Mouse (Mus musculus) forebrain, embryonic 12.5 days (tissue): Measurements from ENCODE around the gene Zswim3. TPM values are rescaled to one million over a fixed set of nuclear protein-coding genes. Genes with fewer than 3 reads are reported as not detected.

Source experiments
- ATAC-seq: fragments of 200-750 bp; cut with Nextera tagmentation; 2 replicates; pipeline ENCODE4 v1.8.0; 2017; ENCODE audit warnings: moderate TSS enrichment; ENCODE audit not compliant: low FRiP score
- H3K27ac ChIP-seq: fragments of 300-500 bp; sonication (generic); 2 replicates; pipeline ENCODE4 v1.5.1; 2016; ENCODE audit warnings: mild to moderate bottlenecking
- H3K27me3 ChIP-seq: fragments of 300-500 bp; sonication (generic); 2 replicates; pipeline ENCODE4 v1.6.1; 2016; ENCODE audit warnings: mild to moderate bottlenecking
- H3K36me3 ChIP-seq: fragments of 300-500 bp; sonication (generic); replicated peaks from 2 replicates; pipeline ENCODE4 v1.6.1; 2016; ENCODE audit warnings: mild to moderate bottlenecking
- H3K4me1 ChIP-seq: fragments of 300-500 bp; sonication (generic); 2 replicates; pipeline ENCODE4 v1.6.1; 2016
- H3K4me2 ChIP-seq: fragments of 300-500 bp; sonication (generic); 2 replicates; pipeline ENCODE4 v1.6.1; 2016; ENCODE audit warnings: mild to moderate bottlenecking, moderate library complexity
- H3K4me3 ChIP-seq: fragments of 300-500 bp; sonication (generic); replicated peaks from 2 replicates; pipeline ENCODE4 v1.5.1; 2016; ENCODE audit warnings: mild to moderate bottlenecking
- H3K9ac ChIP-seq: fragments of 300-500 bp; sonication (generic); 2 replicates; pipeline ENCODE4 v1.6.1; 2016; ENCODE audit warnings: mild to moderate bottlenecking
- H3K9me3 ChIP-seq: fragments of 300-500 bp; sonication (generic); 2 replicates; pipeline ENCODE4 v1.6.1; 2016
- WGBS: fragments of 180-500 bp; shearing (Covaris S2); methylation state at CpG from one replicate; pipeline ENCODE4 v1.1.7; 2016; 5-methylcytosine and 5-hydroxymethylcytosine counted together
- polyA plus RNA-seq: library from polyadenylated mRNA; unstranded; fragments of >200 nt; fragmentation: Nextera tagmentation; extraction: Ambion mirVana; gene quantifications from 2 replicates; pipeline ENCODE4 v1.2.1, GENCODE M21; 2016

The Zswim3 gene
- polyA plus RNA-seq, 1 experiment from 2014 or later, result 10.7 TPM

DNA sequence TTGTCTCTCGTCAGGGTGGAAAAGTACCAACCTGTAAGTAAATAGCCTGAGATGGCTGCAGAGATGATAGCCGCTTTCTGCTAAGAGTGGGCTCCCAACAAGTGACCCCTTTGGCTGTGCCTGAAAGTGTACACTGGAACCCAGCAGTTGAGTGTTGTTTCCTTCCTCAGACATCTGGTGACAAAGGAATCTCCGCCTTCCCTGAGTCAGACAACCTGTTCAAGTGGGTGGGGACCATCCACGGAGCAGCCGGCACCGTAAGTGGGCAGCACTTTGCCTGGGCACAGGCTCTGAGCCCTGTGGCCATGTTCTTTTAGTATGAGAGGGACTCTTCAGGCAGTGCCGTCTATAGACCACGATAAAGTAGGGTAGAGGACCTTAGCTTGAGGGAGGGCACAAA lies 33.8 kb upstream of the Zswim3 start:
- no peak overlapping the region for H3K27ac ChIP-seq
- peaks cover 25% of the 10 kb centered on the region for H3K4me1 ChIP-seq
- H3K4me2 ChIP-seq, result peak overlapping the region; percentile 85
- H3K9ac ChIP-seq, result peak overlapping the region; percentile 83
- no peaks in the 10 kb centered on the region for H3K9me3 ChIP-seq
- no peak for ATAC-seq
- 83% methylated on average over 8 of the region's 8 CpGs for WGBS
- no peaks in the 10 kb centered on the region for H3K27me3 ChIP-seq
- H3K4me3 ChIP-seq, result peak overlapping the region; percentile 93
- peaks cover 48% of the 10 kb centered on the region for H3K36me3 ChIP-seq

DNA sequence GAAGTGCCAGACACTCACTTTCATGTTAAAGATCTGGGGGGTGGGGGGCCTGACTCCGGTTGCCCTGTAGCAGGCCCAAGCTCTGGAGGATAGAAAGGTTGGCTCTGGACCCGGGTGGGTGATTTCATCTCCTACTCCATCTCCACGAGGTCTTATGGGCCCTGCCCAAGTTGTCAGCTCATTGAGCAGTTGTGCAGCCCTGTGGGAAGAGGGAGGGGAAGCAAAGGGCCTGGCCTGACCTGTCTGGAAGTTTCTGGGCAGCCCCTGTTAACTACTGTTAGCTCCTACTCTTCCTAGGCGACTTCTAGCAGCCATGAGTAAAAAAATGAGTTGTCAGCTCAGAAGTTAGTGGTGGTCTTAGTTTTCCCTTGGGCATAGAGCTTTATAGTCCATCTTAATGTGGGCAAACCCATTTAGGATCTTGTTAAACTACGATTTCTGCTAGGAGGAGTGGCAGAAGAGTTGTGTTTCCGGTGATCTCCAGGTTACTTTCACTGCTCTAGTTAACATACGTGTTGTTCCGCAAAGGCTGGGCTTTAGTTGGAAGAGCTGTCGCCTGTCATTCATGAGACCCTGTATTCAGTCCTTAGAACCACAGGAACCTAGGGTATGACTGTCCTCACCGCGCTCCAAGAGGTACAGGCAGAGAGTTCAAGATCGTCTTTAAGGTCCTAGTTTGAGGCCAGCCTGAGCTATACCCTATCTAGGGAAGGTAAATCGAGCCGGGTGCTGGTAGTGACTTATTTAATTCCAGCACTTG lies 31.5 kb upstream of the Zswim3 start:
- Histone ChIP-seq H3K9ac (no peak overlapping the region), H3K27ac (no peak overlapping the region), H3K4me3 (no peak overlapping the region), H3K4me1 (peaks cover 25% of the 10 kb centered on the region), H3K4me2 (no peak overlapping the region), H3K36me3 (peaks cover 25% of the 10 kb centered on the region), H3K27me3 (peaks cover 4% of the 10 kb centered on the region; the same call in 1 of the 2 replicates), H3K9me3 (no peaks in the 10 kb centered on the region)
- 81% methylated on average over 14 of the region's 14 CpGs for WGBS
- ATAC-seq, result no peak

DNA sequence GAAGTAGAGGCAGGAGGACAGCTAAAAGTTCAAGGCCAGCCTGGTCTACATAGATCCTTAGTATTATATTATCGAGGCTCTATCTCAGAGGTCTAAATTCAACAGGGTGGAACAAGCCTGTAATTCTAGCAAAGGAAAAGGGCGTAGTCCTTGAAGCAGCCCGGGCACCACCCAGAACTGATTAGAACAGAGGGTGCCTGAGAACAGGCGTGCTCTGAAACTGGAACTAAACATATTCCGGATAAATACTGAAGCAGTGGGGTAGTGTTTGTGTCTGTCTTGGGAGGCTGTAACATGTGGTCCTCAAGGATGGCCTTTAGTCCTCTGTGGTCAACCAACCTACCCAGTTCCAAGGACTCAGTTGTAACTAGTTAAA lies 30.9 kb upstream of the Zswim3 start:
- Histone ChIP-seq H3K36me3 (peaks cover 24% of the 10 kb centered on the region), H3K27ac (0 out of 2 replicates have a peak overlapping the region, but pooled peaks have one; percentile 19), H3K9me3 (no peaks in the 10 kb centered on the region), H3K9ac (no peak overlapping the region), H3K4me3 (no peak overlapping the region), H3K27me3 (peaks cover 4% of the 10 kb centered on the region; the same call in 1 of the 2 replicates), H3K4me2 (no peak overlapping the region), H3K4me1 (peaks cover 25% of the 10 kb centered on the region)
- 90% methylated on average over 5 of the region's 5 CpGs for WGBS
- no peak for ATAC-seq

DNA sequence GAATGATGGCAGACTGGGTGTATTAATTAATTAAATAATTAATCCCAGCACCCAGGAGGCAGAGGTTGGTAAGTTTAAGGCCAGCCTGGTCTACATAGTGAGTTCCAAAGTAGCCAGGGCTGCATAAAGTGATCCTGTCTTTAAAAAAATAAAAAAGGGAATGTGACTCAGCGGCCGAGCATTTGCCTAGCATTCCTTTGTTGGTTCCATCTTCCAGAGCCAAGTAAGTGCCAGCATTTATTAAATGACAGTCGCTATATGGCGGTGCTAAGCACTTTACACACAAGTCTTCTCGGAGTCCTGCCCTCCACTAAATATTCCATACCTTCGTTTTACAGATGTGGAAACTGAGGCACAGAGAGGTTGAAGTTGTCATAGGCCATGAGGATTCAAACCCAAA lies 28.8 kb upstream of the Zswim3 start:
- Histone ChIP-seq H3K27me3 (peaks cover 4% of the 10 kb centered on the region; the same call in 1 of the 2 replicates), H3K4me3 (no peak overlapping the region), H3K36me3 (peaks cover 22% of the 10 kb centered on the region), H3K27ac (no peak overlapping the region), H3K9me3 (no peaks in the 10 kb centered on the region), H3K4me1 (peaks cover 13% of the 10 kb centered on the region), H3K4me2 (no peak overlapping the region), H3K9ac (no peak overlapping the region)
- WGBS, result 90% methylated on average over 6 of the region's 6 CpGs
- no peak for ATAC-seq

DNA sequence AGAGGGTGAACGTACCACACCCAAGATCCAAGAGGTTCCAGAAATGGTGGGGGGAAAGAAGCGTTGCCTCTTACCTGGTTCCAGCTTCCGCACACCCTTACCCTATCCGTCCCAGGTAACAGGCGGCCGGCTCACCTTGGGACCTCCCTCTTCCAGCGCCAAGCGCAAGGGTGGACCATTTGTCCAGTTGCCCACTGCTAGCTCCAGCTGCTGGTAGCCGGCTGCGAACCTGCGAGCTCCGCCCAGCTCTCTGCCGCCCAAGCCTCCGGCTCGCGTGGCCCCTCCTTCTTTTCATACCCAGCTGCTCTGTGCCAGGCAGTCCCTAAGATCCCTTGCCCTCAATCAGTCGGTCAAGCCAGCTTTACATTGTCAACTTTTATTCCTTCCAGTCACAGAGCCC lies 28.1 kb upstream of the Zswim3 start:
- Histone ChIP-seq H3K9me3 (no peaks in the 10 kb centered on the region), H3K36me3 (peaks cover 15% of the 10 kb centered on the region), H3K4me2 (no peak overlapping the region), H3K9ac (no peak overlapping the region), H3K27me3 (peaks cover 4% of the 10 kb centered on the region), H3K27ac (no peak overlapping the region), H3K4me1 (peaks cover 6% of the 10 kb centered on the region), H3K4me3 (no peak overlapping the region)
- 70% methylated on average over 17 of the region's 17 CpGs for WGBS
- no peak for ATAC-seq

DNA sequence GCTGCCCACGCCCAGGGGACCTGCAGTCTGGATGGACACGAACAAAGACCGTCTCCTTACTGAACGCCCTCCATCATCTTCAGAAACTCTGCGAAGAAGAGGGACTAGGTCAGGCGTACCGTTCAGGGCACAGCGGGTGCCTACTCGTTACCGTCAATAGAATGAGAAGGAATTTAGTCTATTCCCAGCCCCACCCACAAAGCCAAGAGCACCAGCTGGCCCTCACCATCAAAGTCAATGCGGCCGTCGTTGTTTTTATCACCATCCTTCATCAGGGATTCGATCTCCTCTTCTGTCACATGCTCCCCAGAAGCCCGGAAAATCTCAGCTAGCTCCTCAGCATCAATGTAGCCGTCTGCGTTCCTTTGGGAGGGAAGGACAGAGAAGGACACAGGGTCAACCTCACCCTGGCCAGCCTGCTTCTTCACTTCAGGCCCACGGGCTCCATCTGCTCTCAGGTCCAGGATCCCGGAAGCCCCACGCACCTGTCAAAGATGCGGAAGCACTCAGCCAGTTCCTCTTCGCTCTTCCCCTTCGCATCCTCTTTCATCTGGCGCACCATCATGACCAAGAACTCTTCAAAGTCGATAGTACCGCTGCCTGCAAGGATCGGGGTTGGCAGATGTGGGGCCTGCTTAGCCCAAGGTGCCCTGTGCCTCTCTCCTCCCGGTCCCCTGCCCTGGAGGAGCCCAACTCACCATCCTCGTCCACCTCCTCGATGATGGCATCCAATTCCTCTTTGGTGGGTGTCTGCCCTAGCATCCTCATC lies 27.5 kb upstream of the Zswim3 start:
- H3K4me1 ChIP-seq, result no peaks in the 10 kb centered on the region
- no peak overlapping the region for H3K4me3 ChIP-seq
- H3K9ac ChIP-seq, result no peak overlapping the region
- peaks cover 4% of the 10 kb centered on the region for H3K27me3 ChIP-seq
- H3K4me2 ChIP-seq, result no peak overlapping the region
- H3K36me3 ChIP-seq, result peaks cover 9% of the 10 kb centered on the region
- 83% methylated on average over 30 of the region's 30 CpGs for WGBS
- ATAC-seq, result no peak
- no peaks in the 10 kb centered on the region for H3K9me3 ChIP-seq
- H3K27ac ChIP-seq, result no peak overlapping the region

DNA sequence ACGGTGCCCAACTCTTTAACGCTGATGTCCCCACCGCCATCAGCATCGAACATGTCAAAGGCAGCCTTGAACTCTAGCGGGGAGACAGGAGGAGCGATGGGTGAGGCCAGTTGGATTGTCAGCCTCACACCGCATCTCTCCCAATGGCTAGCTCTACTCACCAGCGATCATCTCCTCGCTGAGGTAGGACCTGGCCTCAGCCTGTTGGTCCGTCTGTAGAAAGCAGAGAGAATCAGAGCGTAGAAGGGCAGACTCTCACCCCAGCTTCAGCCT lies 26.9 kb upstream of the Zswim3 start:
- H3K27ac ChIP-seq, result no peak overlapping the region
- 93% methylated on average over 11 of the region's 11 CpGs for WGBS
- no peak overlapping the region for H3K4me3 ChIP-seq
- H3K4me1 ChIP-seq, result no peaks in the 10 kb centered on the region
- no peak overlapping the region for H3K4me2 ChIP-seq
- peaks cover 5% of the 10 kb centered on the region for H3K27me3 ChIP-seq
- no peak for ATAC-seq
- no peak overlapping the region for H3K9ac ChIP-seq
- no peaks in the 10 kb centered on the region for H3K9me3 ChIP-seq
- H3K36me3 ChIP-seq, result peaks cover 4% of the 10 kb centered on the region; the same call in 1 of the 2 replicates

DNA sequence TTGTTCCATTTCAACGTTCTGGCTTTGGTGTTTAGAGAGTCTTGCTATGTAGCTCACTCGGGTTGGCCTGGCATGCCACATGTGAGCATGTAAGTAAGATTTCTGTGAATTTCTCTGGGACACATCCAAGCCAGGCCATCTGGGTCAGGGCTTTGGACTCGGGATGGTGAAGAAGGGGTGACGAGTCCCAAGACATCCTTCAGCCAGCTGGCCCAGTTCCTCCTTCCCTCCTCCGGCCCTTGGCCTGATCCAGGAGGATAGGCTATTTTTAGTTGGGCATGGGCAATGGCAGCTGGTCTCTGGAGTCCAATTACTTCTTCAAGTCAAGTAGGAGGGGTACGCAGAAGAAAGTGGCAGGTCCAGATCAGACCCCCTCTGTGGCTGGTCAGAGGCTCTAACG lies 26.1 kb upstream of the Zswim3 start:
- Histone ChIP-seq H3K9ac (no peak overlapping the region), H3K36me3 (no peaks in the 10 kb centered on the region), H3K27ac (no peak overlapping the region), H3K9me3 (no peaks in the 10 kb centered on the region), H3K27me3 (peaks cover 7% of the 10 kb centered on the region), H3K4me1 (no peaks in the 10 kb centered on the region), H3K4me2 (no peak overlapping the region), H3K4me3 (no peak overlapping the region)
- ATAC-seq, result no peak
- WGBS, result 89% methylated on average over 7 of the region's 7 CpGs

DNA sequence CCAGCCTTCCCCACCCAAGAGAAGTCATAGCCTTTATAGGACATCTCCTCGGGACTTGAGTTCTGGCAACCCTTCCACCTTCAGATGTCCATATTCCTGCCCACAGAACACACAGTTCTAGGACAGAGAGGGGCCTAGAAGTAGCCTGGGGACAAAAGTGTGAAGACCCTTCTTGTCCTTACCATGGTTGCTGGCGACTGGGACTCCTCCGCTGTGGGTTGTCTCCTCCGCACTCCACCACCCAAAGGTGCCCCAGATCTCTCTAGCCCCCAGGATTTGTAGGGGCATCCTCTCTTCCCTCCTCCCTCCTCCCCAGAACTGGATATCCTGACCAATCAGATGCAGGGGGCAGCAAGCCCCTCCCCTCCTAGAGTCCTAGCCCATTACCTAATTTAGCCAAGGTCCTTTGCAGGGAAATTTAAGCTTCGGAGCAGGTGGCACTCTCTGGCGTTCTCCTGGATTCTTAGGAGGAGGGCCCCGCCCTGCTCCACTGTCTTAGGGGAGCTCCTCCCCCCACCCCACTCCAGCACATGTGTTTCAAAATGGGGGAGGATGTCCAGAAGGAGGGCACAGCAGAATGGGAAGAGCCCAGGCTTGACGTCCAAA lies 25.3 kb upstream of the Zswim3 start, which contains the start of gene Tnnc2:
Gene Tnnc2, minus strand, starts transcription at position 487 of the 606 bp plus-strand sequence.
- no peak within 1 kb of the TSS for H3K4me2 ChIP-seq
- no peak within 1 kb of the TSS for H3K27ac ChIP-seq
- H3K9me3 ChIP-seq, result no peaks in the 10 kb centered on the region
- H3K36me3 ChIP-seq, result no peaks in the 10 kb centered on the region
- ATAC-seq, result no peak
- peaks cover under 1% of the 10 kb centered on the region; the same call in 1 of the 2 replicates for H3K4me1 ChIP-seq
- 70% methylated on average over 8 of the region's 8 CpGs for WGBS
- H3K27me3 ChIP-seq, result peaks cover 7% of the 10 kb centered on the region
- H3K4me3 ChIP-seq, result no peak within 1 kb of the TSS
- H3K9ac ChIP-seq, result no peak within 1 kb of the TSS

DNA sequence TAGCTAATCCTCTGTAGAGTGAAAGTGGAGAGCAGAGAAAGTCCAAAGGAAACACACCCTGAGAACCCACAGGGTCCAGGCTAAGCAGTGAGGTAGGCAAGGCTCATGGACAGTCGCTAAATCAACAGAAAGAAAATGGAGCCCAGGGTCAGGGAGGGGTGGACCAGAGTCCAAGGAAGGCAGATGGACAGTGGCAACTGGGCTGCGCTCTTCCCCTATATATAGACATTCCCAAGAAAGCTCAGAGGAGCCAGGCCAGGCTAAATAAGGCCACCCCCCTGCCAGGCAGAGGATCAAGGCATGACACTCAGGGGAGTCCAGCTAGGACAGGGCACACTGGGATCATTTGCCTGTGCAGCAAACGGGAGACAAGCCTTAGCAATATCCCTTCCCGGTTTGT lies 23.0 kb upstream of the Zswim3 start:
- no peak overlapping the region for H3K9ac ChIP-seq

DNA sequence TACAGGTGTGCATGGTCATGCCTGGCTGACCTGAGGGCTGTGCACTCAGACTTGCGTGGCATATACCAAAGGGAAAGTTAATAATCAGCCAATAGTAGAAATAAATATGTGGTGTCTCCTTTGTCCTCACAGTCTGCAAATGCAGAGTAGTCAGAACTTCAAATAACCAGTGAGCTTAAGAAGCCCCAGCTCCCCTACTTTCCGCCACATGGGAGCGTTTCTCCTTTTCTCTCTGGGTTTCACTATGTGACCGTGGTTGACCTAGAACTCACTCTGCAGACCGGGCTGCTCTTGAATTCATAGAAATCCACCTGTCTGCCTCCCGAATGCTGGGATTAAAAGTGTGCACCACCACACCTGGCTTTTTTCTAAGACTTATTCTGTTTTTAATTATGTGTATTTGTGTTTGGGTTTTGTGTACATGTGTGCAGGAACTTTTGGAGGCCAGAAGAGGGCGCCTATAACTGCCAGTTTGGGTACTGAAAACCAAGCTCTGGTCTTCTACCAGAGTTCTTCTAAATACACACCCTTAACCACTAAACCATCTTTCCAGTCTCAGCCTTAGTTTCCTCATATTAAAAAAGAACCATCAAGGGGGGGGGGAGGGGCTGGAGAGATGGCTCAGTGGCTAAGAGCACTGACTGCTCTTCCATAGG lies 20.8 kb upstream of the Zswim3 start:
- 80% methylated on average over 7 of the region's 7 CpGs for WGBS
- Histone ChIP-seq H3K9me3 (no peaks in the 10 kb centered on the region), H3K4me3 (no peak overlapping the region), H3K9ac (no peak overlapping the region), H3K27me3 (peaks cover 7% of the 10 kb centered on the region), H3K4me2 (no peak overlapping the region), H3K27ac (no peak overlapping the region), H3K4me1 (peaks cover 20% of the 10 kb centered on the region), H3K36me3 (peaks cover 3% of the 10 kb centered on the region)
- ATAC-seq, result no peak

More for the DNA sequence above, 23.0 kb upstream of the Zswim3 start:
- Histone ChIP-seq H3K27ac (no peak overlapping the region), H3K9me3 (no peaks in the 10 kb centered on the region), H3K4me1 (peaks cover 17% of the 10 kb centered on the region), H3K4me2 (no peak overlapping the region), H3K27me3 (peaks cover 6% of the 10 kb centered on the region), H3K4me3 (no peak overlapping the region), H3K36me3 (no peaks in the 10 kb centered on the region)
- no peak for ATAC-seq
- 84% methylated on average over 4 of the region's 4 CpGs for WGBS

DNA sequence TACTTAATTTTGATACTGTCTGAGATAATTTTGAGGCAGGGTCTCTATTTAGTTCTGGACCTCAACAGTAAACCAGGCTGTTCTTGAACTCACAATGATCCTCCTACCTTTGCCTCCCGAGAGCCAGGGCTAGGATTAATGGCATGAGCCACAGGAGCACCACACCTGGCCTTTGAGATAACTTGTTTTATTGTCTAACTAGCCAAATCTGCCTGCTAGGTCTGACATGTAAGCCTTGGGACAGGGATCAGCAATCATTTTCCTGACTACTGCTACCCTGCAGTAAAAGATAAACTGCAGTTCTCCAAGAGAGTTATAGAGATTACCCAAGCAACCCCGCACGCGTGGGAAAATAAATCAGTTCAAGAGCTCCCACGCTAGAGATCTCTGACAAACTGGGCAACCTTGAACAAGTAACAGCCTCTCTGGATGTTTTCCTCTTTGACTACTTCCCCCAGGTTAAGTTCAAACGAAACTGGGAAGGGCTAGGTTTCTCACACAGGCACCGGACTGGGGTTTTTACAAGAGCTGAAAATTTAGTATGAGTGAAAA lies 20.0 kb upstream of the Zswim3 start:
- ATAC-seq, result no peak
- no peak overlapping the region for H3K27ac ChIP-seq
- H3K4me1 ChIP-seq, result peaks cover 20% of the 10 kb centered on the region
- peaks cover 7% of the 10 kb centered on the region for H3K36me3 ChIP-seq
- WGBS, result 14% methylated on average over 7 of the region's 7 CpGs
- H3K4me2 ChIP-seq, result peak overlapping the region; percentile 91
- peak overlapping the region; percentile 67 for H3K4me3 ChIP-seq
- peaks cover 7% of the 10 kb centered on the region for H3K27me3 ChIP-seq
- H3K9ac ChIP-seq, result peak overlapping the region; percentile 71
- no peaks in the 10 kb centered on the region for H3K9me3 ChIP-seq
